Mouse (Mus musculus) monocyte, adult 5-6 weeks (primary cell): Measurements from ENCODE around the gene Zfp948. TPM values are rescaled to one million over a fixed set of nuclear protein-coding genes. Genes with fewer than 3 reads are reported as not detected.
"Not testable (repeated sequence)": the region's sequence is repeated elsewhere in the genome, so short reads cannot be mapped to it uniquely, and the experiment has no call there.

ENCODE experiments used
- ATAC-seq: fragments of 153-309, 156-312 bp; replicated peaks from 2 replicates; pipeline ENCODE4 v1.8.0; 2017; ENCODE audit warnings: mild to moderate bottlenecking; ENCODE audit not compliant: low TSS enrichment, insufficient number of reproducible peaks, severe bottlenecking, poor library complexity, low FRiP score
- total RNA-seq: library from RNA; stranded (forward); fragments of 200-1000, 200-491, 200-594 nt; gene quantifications from 3 replicates; pipeline ENCODE4 v1.2.3, GENCODE M21; 2017

Zfp948 gene
- total RNA-seq, 1 experiment from 2014 or later: 5.0 TPM

DNA sequence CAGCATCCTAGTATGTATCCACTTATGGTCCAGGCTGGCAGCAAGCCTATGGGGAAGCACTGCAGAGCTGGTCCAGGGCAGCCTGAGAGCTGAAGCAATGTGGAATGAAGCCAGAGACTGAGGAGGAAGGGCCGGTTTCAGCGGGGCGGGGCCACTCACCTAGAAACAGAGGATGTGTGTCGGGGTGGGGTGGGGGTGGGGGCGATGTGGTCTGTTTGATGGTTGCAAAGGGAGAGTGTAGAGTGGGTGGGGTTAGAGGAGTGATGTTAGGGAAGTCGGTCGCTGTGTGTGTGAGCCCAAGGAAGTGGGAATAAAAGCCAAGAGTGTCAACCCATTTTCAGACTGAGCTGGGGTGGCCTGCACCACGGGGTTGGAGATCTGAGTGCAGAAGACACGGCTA is 50.5 kb downstream of the Zfp948 start:
- no peak for ATAC-seq

- ATAC-seq: no peak
Observed at GRCm38 (mm10) chr17:21623647-21624046, 56.8 kb downstream of the Zfp948 start.

- not testable (repeated sequence) for ATAC-seq
Observed at GRCm38 (mm10) chr17:21635758-21636157, 69.0 kb downstream of the Zfp948 start.

Other genes starting within 250 kb of the Zfp948 start
- gene Zfp677, start 183.3 kb upstream of the Zfp948 start, total RNA-seq: 11.9 to 29.1 TPM (median 15.5 TPM) in 3 replicates
- 3.5 to 11.0 TPM (median 10.3 TPM) in 3 replicates for gene Zfp54, start 143.8 kb upstream of the Zfp948 start, total RNA-seq
- 26.6 to 33.0 TPM (median 27.2 TPM) in 3 replicates for gene Zfp51, start 116.6 kb upstream of the Zfp948 start, total RNA-seq
- gene Zfp53, start 78.0 kb upstream of the Zfp948 start, total RNA-seq: 39.0 to 49.6 TPM (median 42.5 TPM) in 3 replicates
- 49.3 to 103 TPM (median 59.5 TPM) in 3 replicates for gene Zfp52, start 31.5 kb upstream of the Zfp948 start, total RNA-seq
- gene Zfp983, start 83.6 kb downstream of the Zfp948 start, total RNA-seq: 3.7 to 9.5 TPM (median 4.5 TPM) in 3 replicates
- gene Gm10226, start 124.9 kb downstream of the Zfp948 start, total RNA-seq: 23.5 to 31.1 TPM in 2 of 3 replicates, not detected in the other
- gene Zfp760, start 140.7 kb downstream of the Zfp948 start, total RNA-seq: 1.8 to 8.8 TPM (median 5.2 TPM) in 3 replicates
- gene Zfp229, start 163.8 kb downstream of the Zfp948 start, total RNA-seq: 0.96 to 5.0 TPM (median 1.8 TPM) in 3 replicates